Mouse (Mus musculus): ENCODE measurements around the gene Gm136. TPM values are rescaled to one million over a fixed set of nuclear protein-coding genes. Genes with fewer than 3 reads are reported as not detected.
"Not testable (repeated sequence)": the region's sequence is repeated elsewhere in the genome, so short reads cannot be mapped to it uniquely, and the experiment has no call there.

The Gm136 gene
- total and polyA plus RNA-seq, 3 experiments: not detected

DNA sequence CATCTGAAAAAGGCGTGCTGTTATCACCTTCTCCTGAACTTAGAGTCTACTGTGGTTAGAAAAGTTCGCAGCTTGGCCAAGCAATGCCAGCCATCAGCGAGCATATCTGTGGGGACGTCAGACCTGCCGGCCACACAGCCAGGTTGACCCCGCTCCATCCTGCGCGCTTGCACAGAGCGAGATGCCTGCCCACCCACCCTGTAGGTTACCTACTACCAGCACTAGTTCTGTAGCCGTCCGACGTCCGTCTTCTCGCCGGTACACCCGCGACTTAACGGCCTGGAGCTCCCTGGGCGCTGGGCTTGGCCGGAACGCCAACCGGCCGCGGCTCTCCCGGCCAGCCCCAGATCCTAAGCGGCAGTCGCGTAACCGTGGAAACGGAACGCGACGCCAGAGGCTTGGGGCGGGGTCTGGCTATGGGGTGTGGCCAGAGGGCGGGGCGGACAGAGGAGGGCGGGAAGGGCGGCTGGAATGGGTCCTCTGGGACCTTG lies 26.2 kb downstream of the Gm136 start, which contains the start of gene Cfap206:
Gene Cfap206, minus strand, starts transcription at position 356 of the 491 bp plus-strand sequence.
- in situ Hi-C loops (cut with MboI; ENCODE audit: low pct_ligation_motif_present, low pct_unique_long_range_greater_than_20kb, low sequenced_read_pairs) (no loop called here), dilution Hi-C loops (cut with MboI; ENCODE audit: extremely low pct_ligation_motif_present, extremely low pct_unique_long_range_greater_than_20kb, low sequenced_read_pairs) (no loop called here)
- H3K27me3 ChIP-seq (replicated peaks): peaks cover 7% of the 10 kb centered on the region
- H3K79me2 ChIP-seq (replicated peaks; ENCODE audit: control insufficient read depth, extremely low read depth, insufficient read depth, poor library complexity, severe bottlenecking): no peaks in the 10 kb centered on the region
- H3K9me3 ChIP-seq (replicated peaks; ENCODE audit: low read length): no peaks in the 10 kb centered on the region
- H3K9ac ChIP-seq (ENCODE audit: insufficient read depth, low read depth): no peak within 1 kb of the TSS
- TF ChIP-seq ZMIZ1 (IDR thresholded peaks at IDR 0.05; ENCODE audit: low read depth, low read length): no peak
- no peak for TF ChIP-seq MAFK (IDR thresholded peaks at IDR 0.05; ENCODE audit: insufficient replicate concordance, low read length)
- no peak for TF ChIP-seq EP300 (IDR thresholded peaks at IDR 0.05; ENCODE audit: low read length)
- TF ChIP-seq CHD1 (IDR thresholded peaks at IDR 0.05; ENCODE audit: low read depth, low read length): no peak
- TF ChIP-seq MXI1 (IDR thresholded peaks at IDR 0.05; ENCODE audit: low read depth, low read length): peak; percentile 64
- TF ChIP-seq ELF1 (IDR thresholded peaks at IDR 0.05; ENCODE audit: low read depth, low read length): 0 out of 2 replicates have a peak, but pooled peaks have one; percentile 30
- TF ChIP-seq MAX (IDR thresholded peaks at IDR 0.05; ENCODE audit: low read length): no peak
- no peak within 1 kb of the TSS for H3K27ac ChIP-seq (ENCODE audit: insufficient read depth, low read depth)
- DNase-seq (ENCODE audit: extremely low read depth): peak; percentile 60
- H3K4me2 ChIP-seq (ENCODE audit: insufficient read depth, low read depth, poor library complexity, severe bottlenecking): peak within 1 kb of the TSS; percentile 87
- peaks cover 0 to 13% of the 10 kb centered on the region in 2 experiments; a peak in 2 of 4 replicates for H3K4me1 ChIP-seq (ENCODE audit: control insufficient read depth in 1 of 2, insufficient read depth in 2 of 2)
- no peaks in the 10 kb centered on the region for H3K36me3 ChIP-seq (replicated peaks in 1 of 2; ENCODE audit: control insufficient read depth in 1 of 2, insufficient read depth in 1 of 2, low read length in 1 of 2)
- H3K4me3 ChIP-seq (replicated peaks in 1 of 3; ENCODE audit: low read depth in 2 of 3, low read length in 2 of 3, poor library complexity in 1 of 3): peak within 1 kb of the TSS in 2 of 3 experiments; percentile 4 to 57

DNA sequence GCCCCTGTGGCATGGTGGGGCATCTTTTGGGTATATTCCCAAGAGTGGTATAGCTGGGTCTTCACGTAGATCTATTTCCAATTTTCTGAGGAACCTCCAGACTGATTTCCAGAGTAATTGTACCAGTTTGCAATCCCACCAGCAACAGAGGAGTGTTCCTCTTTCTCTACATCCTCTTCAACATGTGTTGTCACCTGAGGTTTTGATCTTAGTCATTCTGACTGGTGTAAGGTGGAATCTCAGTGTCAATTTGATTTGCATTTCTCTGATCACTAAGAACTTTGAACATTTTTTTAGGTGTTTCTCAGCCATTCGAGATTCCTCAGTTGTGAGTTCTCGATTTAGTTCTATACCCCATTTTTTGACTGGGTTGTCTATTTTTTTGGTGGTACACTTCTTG lies 30.4 kb downstream of the Gm136 start:
- DNase-seq (ENCODE audit: extremely low read depth): peak; percentile 6
- H3K9ac ChIP-seq (ENCODE audit: insufficient read depth, low read depth); H3K4me3 ChIP-seq (replicated peaks in 1 of 3; ENCODE audit: low read depth in 2 of 3, low read length in 2 of 3, poor library complexity in 1 of 3); H3K79me2 ChIP-seq (replicated peaks; ENCODE audit: control insufficient read depth, extremely low read depth, insufficient read depth, poor library complexity, severe bottlenecking); H3K36me3 ChIP-seq (replicated peaks in 1 of 2; ENCODE audit: control insufficient read depth in 1 of 2, insufficient read depth in 1 of 2, low read length in 1 of 2); H3K9me3 ChIP-seq (replicated peaks; ENCODE audit: low read length); H3K27ac ChIP-seq (ENCODE audit: insufficient read depth, low read depth); H3K4me2 ChIP-seq (ENCODE audit: insufficient read depth, low read depth, poor library complexity, severe bottlenecking); dilution Hi-C loops (cut with MboI; ENCODE audit: extremely low pct_ligation_motif_present, extremely low pct_unique_long_range_greater_than_20kb, low sequenced_read_pairs); in situ Hi-C loops (cut with MboI; ENCODE audit: low pct_ligation_motif_present, low pct_unique_long_range_greater_than_20kb, low sequenced_read_pairs); H3K27me3 ChIP-seq (replicated peaks): not testable (repeated sequence)
- TF ChIP-seq JUN (IDR thresholded peaks at IDR 0.05; ENCODE audit: insufficient read depth, low read depth, low read length): peak; percentile 39; the same call in 1 of the 2 replicates
- peak; percentile 72 for TF ChIP-seq BHLHE40 (IDR thresholded peaks at IDR 0.05; ENCODE audit: low read depth, low read length)
- 0 out of 2 replicates have a peak, but pooled peaks have one; percentile 52 for TF ChIP-seq JUND (conservative IDR thresholded peaks at IDR 0.05; ENCODE audit: low read depth, low read length)
- TF ChIP-seq EP300 (IDR thresholded peaks at IDR 0.05; ENCODE audit: low read length): peak; percentile 60
- TF ChIP-seq IRF4 (IDR thresholded peaks at IDR 0.05; ENCODE audit: low read depth, low read length): peak; percentile 46; the same call in 1 of the 2 replicates
- peaks cover 0 to 12% of the 10 kb centered on the region in 2 experiments; a peak in 2 of 4 replicates for H3K4me1 ChIP-seq (ENCODE audit: control insufficient read depth in 1 of 2, insufficient read depth in 2 of 2)

DNA sequence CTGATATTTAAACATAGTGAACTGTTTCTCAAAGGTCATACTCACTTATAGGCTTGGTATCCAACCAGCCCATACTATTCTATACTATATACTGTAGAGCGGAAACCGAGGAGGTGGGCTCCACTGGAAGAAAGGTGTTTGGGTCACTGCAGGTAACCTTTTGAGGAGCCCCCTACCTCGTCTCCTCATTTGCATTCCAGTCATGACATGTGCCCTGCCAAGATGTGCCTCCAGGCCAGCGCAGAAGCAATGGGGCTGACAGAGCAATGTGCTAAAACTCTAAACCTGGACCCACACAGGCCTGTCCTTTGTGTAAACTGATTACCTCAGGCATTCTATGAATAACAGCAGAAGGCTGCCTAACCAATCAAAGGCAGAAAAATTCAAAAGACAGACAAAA lies 31.8 kb downstream of the Gm136 start:
- H3K9me3 ChIP-seq (replicated peaks; ENCODE audit: low read length): peaks cover 9% of the 10 kb centered on the region
- no peak overlapping the region for H3K4me3 ChIP-seq (replicated peaks in 1 of 3; ENCODE audit: low read depth in 2 of 3, low read length in 2 of 3, poor library complexity in 1 of 3)
- H3K4me1 ChIP-seq (ENCODE audit: control insufficient read depth in 1 of 2, insufficient read depth in 2 of 2): peaks cover 0 to 4% of the 10 kb centered on the region in 2 experiments; a peak in 1 of 4 replicates
- in situ Hi-C loops (cut with MboI; ENCODE audit: low pct_ligation_motif_present, low pct_unique_long_range_greater_than_20kb, low sequenced_read_pairs) (no loop called here), dilution Hi-C loops (cut with MboI; ENCODE audit: extremely low pct_ligation_motif_present, extremely low pct_unique_long_range_greater_than_20kb, low sequenced_read_pairs) (no loop called here)
- H3K79me2 ChIP-seq (replicated peaks; ENCODE audit: control insufficient read depth, extremely low read depth, insufficient read depth, poor library complexity, severe bottlenecking): no peaks in the 10 kb centered on the region
- no peak for DNase-seq (ENCODE audit: extremely low read depth)
- no peaks in the 10 kb centered on the region for H3K27me3 ChIP-seq (replicated peaks)
- H3K27ac ChIP-seq (ENCODE audit: insufficient read depth, low read depth): no peak overlapping the region
- TF ChIP-seq BHLHE40 (IDR thresholded peaks at IDR 0.05; ENCODE audit: low read depth, low read length) (no peak), TBP (conservative IDR thresholded peaks at IDR 0.05; ENCODE audit: low read depth, low read length) (no peak), MAX (IDR thresholded peaks at IDR 0.05; ENCODE audit: low read length) (no peak), IRF4 (IDR thresholded peaks at IDR 0.05; ENCODE audit: low read depth, low read length) (no peak), MEF2A (IDR thresholded peaks at IDR 0.05; ENCODE audit: borderline replicate concordance, low read depth, low read length) (no peak), MAFK (IDR thresholded peaks at IDR 0.05; ENCODE audit: insufficient replicate concordance, low read length) (no peak), POLR2AphosphoS2 (IDR thresholded peaks at IDR 0.05; ENCODE audit: low read depth, low read length) (no peak), MXI1 (IDR thresholded peaks at IDR 0.05; ENCODE audit: low read depth, low read length) (no peak), ZMIZ1 (IDR thresholded peaks at IDR 0.05; ENCODE audit: low read depth, low read length) (no peak), RCOR1 (conservative IDR thresholded peaks at IDR 0.05; ENCODE audit: low read depth, low read length) (no peak), ZC3H11A (IDR thresholded peaks at IDR 0.05; ENCODE audit: low read depth, low read length) (no peak), E2F4 (IDR thresholded peaks at IDR 0.05; ENCODE audit: insufficient replicate concordance, low read depth, low read length) (no peak), USF2 (conservative IDR thresholded peaks at IDR 0.05; ENCODE audit: low read depth, low read length) (no peak), SIN3A (IDR thresholded peaks at IDR 0.05; ENCODE audit: low read length) (no peak), CHD2 (IDR thresholded peaks at IDR 0.05; ENCODE audit: low read length) (no peak), USF1 (IDR thresholded peaks at IDR 0.05; ENCODE audit: low read depth, low read length) (no peak), ZKSCAN1 (IDR thresholded peaks at IDR 0.05; ENCODE audit: borderline replicate concordance, low read depth, low read length) (no peak)
- no peak overlapping the region for H3K4me2 ChIP-seq (ENCODE audit: insufficient read depth, low read depth, poor library complexity, severe bottlenecking)
- H3K36me3 ChIP-seq (replicated peaks in 1 of 2; ENCODE audit: control insufficient read depth in 1 of 2, insufficient read depth in 1 of 2, low read length in 1 of 2): no peaks in the 10 kb centered on the region
- no peak overlapping the region for H3K9ac ChIP-seq (ENCODE audit: insufficient read depth, low read depth)

Data from CH12.LX (cell line).